Mouse (Mus musculus): ENCODE measurements around the gene Pagr1b.

- TF ChIP-seq POLR2A (IDR thresholded peaks at IDR 0.05; ENCODE audit: low read depth, low read length): no peak
- no peak for TF ChIP-seq CTCF (IDR thresholded peaks at IDR 0.05; ENCODE audit: extremely low read depth, insufficient read depth, insufficient read length, insufficient replicate concordance)
These were observed 13.9 kb upstream of the Pagr1b start for GRCm38 (mm10) chr7:127030172-127030571.
